Mouse (Mus musculus): Measurements from ENCODE around the gene Bicra. TPM values are rescaled to one million over a fixed set of nuclear protein-coding genes. Genes with fewer than 3 reads are reported as not detected.

The Bicra gene
- polyA plus RNA-seq, 1 experiment, result 3.7 TPM

DNA sequence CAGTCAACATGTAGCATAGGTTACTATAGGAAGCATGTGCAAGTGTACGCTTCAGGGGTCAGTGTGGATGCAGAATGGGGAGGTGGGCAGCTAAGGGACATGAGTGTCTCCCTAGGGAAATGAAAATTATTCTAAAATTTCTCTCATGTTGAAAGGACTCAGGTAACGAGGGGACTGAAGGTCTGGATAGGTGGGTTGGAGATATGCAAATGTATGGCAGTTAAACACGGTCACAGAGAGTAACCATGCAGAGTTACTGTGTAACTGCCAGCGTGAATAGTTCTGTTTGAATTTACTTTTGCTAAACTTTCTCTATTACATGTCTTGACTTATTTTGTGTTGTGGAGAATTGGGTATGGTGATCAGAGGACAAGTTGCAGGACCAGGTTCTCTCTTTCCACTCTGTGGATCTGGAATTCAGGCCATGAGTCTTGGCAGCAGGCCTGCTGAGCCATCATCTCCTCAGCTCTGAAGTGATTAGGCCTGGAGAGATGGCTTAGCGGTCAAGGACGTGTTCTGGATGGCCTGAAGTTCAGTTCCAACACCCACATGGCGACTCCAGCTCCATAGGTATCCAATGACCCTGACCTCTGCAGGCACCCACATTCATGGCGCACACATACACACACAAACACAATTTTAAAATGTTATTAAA, 33.1 kb downstream of the Bicra start:
- DNase-seq (ENCODE audit: low read depth), result no peak

DNA sequence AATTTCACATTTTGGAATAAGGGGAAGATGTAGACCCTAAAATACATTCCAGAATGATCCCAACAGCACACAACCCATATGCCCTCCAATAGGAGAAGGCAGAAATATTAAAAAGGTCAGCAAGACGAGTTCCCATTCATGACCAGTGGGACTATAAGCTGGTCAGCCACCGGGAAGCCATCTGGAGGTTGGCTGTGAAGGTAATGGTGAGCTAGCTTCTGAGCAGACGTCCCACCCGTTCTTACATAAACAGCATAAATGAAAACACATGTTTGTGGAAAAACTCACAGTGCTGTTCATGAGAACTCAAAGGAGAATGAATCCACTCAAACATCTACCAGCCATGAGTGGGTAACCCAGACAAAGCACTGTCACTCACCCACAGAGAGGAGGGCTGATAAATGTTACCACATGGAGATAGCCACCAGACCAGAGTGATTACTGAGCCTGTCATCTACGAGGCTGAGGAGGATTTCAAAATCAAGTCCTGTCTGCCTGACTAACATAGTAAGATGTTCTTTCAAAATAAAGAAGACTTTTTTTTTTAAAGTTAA, 33.9 kb downstream of the Bicra start:
- DNase-seq (ENCODE audit: low read depth), result no peak

DNA sequence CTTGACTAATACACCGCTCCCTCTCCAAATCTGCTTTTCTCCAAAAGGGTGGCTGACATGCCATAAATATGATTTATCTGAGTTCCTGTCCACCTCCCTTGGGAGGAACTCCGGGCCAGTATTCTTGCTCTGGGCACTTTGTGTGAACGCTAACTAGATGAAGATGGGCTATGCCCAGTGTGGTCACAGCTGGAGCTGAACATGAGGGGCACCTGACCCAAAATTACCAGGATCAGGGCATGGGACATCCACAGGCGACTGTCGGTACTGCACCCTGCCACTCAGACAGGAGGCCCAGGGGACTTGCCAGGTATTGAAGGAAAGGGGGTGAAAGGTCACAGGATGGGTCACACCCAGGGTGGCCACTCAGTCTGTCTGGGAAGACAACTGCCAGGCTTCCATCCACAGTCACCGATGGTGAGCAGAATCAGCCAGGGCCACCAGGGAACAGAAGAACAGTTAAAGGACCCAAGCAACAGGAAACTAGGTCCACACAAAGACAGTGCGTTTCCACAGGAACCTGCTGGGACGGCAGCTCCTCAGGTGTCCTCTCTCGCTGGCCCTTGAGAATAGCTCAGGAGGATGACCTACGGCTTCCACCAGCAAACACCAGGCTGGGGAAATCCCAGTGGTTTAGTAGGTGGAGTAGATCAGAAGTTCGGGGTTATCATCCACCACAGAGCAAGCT, 35.0 kb downstream of the Bicra start:
- no peak for DNase-seq (ENCODE audit: low read depth)

DNA sequence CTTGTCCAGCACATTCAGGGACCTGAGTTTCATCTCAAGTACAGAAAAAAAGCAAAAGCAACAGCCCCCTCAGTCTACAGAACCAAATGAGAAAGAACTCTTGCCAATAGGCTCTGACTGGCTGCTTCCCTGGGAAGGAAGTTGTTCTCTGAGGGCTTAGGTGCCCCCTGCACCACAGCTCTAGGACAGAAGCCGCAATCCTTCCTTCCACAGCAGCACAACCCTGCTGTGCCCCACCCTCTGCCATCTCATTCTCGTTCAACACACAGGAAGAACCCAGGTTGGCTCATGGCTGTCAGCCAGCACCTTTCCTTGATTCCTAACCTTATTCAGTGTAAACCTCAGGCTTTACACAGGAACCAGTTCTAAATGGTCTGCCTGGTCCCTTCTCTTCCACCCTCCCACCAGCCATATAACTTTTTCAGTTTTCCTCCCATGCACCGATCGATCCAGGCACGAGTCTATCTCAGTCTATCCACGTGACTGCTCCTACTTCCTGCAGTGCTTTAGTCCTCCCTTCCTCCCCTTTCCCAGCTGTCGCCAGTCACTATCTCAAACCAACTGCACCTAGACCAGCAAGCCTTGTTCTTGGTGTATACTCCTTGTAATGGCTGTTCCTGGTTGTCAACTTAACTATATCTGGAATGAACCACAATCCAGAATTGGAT, 36.2 kb downstream of the Bicra start:
- no peak for DNase-seq (ENCODE audit: low read depth)

DNA sequence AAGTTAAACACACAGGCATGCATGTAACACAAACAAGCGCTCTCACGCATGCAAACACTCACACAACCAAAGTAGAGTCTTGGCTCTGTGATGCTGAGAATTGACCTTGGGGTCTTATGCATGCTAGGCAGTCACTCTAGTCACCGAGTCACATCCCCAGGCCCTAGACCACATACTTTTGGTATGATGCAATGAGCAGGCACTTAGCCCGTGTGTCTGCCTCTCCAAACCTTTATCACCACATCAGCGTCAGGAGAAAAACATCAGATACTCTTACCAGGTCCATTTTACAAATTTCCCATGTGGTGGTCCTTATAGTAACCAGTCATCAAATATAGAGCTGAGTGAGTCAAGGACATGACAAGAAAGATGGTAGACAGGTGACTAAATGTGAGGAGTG, 37.1 kb downstream of the Bicra start:
- no peak for DNase-seq (ENCODE audit: low read depth)

DNA sequence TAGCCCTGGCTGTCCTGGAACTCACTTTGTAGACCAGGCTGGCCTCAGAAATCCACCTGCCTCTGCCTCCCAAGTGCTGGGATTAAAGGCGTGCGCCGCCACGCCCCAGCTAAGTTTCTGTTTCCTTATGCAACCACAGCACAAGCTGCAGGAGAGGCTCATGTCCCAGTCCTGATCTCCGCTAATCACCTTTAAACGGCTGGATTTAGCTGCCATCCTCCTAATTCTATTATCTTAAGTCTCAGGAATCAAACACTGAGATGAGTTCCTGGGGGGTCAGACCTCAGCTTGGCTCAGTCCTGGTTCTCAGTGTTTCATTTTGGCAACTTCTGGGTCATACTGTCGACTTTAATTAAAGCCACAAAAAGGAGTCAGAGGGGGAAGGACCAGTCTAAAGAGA, 38.1 kb downstream of the Bicra start:
- DNase-seq (ENCODE audit: low read depth), result no peak

DNA sequence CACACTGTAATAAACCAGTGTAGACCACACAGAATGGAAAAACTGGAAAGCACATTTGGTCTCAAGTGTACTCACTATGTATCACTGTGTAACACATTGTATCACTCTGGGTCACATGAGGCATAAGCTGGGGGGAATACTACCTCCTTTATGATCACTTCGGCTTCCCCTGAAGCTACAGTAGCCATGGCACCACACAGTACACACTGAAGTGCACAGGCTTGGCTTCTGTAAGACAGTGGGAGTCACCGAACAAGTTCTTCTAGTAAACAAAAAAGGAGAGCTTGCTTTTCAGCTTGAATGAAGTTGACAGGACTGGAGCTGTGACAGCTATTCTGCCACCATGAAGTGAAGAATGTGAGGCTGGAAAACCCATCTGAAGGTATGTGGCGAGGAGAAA, 42.7 kb downstream of the Bicra start:
- DNase-seq (ENCODE audit: low read depth), result no peak

DNA sequence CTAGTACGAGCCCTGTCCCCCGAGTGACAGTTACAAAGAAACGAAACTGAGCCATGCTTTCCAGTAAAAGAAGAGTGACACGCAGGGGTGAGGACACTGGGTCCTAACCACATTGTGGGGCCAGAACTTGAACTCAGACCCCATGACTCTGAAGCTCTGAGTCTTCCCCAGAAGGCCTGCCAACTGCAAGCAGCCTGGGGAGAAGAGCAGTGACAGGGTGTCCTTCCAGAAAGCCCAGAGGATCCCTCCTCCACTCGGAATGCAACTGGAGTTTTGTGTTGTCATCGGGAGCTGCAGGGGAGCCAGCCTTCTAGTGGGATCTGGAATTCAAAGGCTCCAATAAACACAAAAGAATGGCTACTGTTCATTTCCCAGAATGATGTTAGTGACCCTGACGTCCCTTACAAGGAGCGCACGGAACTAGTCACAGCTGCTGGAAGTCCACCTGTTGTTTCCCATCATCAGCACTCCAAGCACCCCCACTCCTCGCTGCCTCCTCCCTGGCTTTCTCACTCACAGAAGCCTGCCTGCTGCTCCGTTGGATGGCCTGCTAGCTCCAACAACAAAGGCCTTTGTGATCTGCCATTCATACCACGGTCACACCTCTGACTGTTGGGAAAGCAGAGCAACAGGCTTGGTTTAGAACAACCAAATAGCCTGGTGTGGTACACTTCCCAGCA, 43.4 kb downstream of the Bicra start:
- DNase-seq (ENCODE audit: low read depth), result no peak

DNA sequence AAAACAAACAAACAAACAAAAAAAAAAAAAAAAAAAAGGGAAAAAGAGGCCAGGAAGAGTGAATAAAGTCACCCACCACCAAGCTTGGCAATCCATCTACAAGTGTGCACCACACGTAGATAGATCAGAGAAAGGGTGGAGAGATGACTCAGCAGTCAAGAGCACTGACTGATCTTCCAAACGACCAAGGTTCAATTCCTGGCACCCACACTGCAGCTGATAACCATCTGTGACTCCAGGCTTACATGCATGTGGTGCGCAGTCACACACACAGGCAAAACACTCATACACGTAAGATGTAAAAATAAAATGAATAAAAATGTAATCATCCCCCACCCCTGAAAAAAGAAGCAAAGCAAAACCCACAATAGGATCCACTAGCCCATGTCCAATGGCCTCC, 44.7 kb downstream of the Bicra start:
- DNase-seq (ENCODE audit: low read depth), result no peak

DNA sequence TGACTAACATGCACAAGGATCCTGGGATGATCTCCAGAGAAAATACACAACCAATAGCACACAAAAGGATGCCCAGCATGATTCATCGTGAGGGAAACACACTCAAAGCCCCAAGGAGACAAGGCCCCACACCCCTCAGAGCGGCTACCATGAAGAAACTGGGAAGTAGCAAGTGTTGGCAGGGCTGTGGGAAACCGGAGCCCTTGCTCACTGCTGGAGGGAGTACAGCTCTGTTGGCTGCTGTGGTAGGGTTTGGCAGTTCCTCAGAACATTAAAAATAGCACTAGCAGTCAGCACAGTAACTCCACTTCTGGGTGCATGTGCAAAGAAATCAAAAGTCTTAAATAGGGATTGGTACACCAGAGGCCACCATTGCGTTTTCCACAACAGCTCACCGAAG, 45.5 kb downstream of the Bicra start:
- no peak for DNase-seq (ENCODE audit: low read depth)

DNA sequence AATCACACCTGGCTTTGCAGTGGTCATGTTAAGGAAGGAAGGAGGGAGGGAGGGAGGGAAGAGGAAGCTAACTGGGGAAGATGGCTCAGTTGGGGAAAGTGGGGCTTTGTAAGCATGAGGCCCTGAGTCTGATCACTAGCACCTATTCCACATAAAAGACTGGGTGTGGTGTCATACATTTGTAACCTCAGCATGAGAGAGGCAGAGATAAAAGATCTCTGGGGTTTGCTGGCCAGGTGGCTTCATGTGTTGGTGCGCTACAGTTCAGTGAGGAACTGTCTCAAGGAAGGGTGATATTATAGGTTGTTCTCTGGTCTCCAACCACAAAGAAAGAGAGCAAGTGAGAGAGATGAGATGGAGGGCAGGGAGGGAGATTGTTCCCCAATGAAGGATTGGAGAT, 46.0 kb downstream of the Bicra start:
- DNase-seq (ENCODE audit: low read depth), result no peak

DNA sequence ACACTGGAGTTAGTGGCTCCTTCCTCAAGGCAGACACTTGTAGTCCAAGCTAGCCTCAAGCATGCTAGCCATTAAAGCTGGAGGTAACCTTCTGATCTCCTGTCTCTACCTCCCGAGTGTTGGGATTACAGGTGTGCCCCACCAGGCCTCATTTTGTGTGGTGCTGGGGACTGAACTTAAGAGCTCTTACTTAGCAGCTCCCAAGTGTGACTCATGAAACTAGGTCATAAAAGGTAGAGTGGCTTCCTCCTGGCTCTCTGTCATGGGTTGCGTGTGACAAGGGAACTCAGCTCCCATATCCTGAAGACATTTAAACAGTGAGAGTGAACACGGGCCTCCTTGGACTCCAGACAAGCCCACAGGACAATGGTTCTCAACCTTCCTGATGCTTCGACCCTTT, 53.9 kb downstream of the Bicra start:
- no peak for DNase-seq (ENCODE audit: low read depth)

DNA sequence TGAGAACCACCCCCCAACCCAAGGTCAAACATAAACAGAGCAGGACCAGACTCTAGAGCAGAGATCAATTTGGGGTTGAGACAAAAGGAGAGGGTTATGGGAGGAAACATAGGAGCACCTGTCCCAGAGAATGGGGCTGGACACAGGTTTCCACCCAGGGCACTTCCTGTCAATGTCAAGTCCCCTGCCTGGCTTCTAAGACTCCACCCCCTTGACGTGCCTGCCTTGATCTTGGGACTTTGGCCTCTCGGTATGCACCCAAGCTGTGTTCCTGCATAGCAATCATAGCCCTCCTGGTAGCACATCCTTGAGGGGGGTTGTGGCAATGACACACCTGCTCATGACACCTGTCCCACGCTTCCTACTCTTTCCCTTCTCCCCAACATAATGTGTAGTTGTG, 54.6 kb downstream of the Bicra start:
- no peak for DNase-seq (ENCODE audit: low read depth)

DNA sequence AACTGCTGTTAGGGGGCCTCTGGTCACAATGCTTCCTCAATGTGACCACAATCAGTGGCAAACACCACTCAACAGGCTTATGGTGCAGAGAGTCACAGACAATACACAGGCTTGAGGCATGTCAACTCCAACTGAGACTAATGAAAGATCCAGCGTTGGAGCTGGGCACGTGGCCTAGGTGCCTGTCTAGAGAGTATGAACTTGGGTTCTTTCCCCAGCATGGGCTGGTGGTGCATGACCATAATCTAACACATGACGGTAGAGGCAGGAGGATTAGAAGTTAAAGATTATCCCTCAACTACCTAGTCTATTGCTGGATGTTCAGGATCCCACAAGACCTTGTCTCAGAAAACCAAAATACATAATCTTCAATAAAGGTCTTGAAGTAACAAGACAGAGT, 56.0 kb downstream of the Bicra start:
- DNase-seq (ENCODE audit: low read depth), result no peak

DNA sequence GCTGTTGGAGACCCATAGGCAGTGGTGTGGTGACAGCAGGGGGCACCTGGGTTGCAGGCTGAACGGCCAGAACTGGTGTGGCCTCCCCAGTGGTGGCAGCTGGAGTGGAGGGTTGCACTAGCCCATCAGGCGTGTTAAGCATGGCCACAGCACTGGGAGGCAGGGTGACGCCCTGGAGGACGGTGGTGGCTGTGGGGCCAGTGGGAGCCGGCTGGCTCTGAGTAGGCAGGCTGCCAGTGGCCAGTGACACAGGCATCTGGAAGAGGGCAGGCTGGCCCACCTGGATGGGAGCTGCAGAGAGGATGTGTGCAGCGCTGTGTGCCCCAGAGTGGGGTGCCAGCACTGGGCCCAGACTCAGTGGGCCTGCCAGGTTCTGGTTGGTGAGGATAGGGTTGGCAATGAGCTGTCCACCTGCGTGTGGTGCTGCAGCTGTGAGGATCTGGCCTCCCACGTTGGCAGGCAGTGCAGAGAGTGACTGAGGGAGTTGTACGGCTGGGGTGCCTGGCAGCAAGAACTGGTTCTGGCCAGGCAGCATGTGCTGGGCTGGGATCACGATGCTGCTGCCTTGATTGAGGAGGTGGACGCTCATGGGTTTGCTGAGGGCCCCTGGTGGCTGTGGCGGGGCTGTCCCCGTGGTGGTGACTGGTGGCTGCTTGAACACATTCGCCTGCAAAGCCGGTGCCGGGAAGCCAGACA, 59.9 kb downstream of the Bicra start:
- DNase-seq (ENCODE audit: low read depth), result no peak

DNA sequence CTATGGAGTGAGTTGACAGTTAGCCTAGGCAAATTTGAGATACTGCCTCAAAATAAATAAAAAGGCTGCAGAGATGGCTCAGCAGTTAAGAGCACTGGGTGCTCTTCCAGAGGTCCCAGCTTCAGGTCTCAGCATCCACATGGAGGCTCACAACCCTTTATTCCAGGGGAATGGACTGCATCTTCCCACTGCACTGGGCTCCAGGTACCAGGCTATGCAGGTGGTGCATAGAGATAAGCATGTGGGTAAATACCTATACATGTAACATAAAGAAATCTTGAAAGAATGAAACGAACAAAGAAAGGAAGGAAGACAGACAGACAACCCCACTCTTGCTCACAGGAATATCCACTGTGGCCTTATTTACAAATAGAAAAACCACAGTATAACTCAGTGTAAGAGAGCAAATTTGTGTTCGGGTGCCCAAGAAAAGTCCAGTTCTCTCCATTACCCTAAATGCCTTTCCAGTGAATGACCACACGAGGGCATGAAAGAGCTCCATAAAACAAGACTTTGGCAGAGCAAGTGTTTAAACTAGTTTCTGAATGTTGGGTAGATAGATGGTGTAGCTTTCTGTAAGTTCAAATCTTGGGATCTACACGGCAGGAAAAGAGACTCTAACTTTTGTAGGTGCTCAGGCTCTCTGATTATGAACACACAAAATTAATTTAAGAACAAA, 64.9 kb downstream of the Bicra start:
- no peak for DNase-seq (ENCODE audit: low read depth)

DNA sequence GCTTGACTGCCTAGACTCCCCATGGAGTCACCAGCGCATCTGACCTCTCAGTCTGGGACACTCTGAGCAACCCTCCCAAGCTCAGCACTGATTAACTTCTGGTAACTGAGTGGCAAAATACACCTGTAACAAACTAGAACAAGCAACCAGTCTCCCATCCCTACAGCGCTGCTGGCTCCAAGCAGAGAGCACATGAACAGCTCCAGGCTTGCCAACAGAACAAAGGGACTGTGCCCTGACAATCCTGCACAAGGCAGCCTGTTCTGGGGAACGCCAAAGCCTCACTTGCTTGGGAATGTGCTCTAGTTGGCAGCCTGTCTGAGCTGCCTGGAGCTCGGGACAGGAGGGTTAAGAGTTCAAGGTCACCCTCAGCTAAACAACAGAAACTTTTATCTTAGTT, 66.2 kb downstream of the Bicra start:
- DNase-seq (ENCODE audit: low read depth), result no peak

DNA sequence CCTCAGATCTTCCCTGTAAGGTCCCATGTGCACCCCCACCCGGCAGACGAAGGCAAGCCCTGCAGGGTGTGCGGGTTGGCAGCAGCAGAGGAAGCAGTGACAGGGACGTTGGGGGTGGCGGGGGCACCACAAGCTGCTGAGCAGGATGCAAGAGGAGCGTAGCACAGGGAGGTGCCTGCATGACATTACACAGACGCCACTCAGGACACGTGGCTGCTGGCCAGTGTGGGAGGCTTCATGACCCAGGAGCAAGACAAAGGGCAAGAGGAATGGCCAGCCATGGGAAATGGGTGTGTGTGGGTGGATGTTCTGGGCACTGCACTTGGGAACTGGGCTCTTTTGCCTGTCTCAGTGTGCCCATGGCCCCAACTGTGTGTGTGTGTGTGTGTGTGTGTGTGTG, 67.5 kb downstream of the Bicra start:
- no peak for DNase-seq (ENCODE audit: low read depth)

DNA sequence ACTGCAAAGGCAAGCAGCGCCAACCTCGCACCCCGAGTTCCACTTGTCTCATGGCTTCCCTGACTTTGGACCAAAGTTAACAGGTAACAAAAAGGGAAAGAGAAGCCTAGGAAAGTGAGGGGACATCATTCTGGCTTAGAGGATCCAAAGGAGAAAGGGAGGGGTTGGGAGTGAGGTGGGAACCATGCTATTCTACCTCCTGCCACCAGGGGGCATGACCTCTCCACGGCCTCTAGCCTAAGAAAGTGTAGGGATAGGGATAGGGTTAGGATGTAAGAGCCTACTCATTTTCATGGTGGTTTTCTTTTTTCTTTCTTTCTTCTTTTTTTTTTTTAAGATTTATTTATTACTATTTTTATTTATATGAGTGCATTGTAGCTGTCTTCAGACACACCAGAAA, 71.8 kb downstream of the Bicra start:
- no peak for DNase-seq (ENCODE audit: low read depth)

DNA sequence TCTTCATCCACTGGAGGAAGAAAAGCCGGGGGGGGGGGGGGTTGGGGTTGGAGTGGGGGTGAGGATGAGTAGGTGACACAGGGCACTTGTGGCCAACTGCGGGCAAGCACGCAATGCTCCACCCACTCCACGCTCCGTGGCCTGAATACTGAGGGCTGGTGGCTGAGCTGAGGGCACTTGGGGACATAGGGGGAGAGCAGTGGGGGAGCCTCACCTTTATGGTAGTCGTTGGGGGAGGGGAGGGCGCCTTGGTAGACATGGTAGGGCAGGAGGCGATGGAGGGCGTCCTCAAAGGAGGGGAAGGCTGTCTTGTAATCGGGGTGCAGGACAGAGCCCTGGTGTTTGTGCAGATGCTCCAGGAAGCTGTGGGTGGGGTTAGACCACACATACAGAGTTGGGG, 72.3 kb downstream of the Bicra start:
- no peak for DNase-seq (ENCODE audit: low read depth)

DNA sequence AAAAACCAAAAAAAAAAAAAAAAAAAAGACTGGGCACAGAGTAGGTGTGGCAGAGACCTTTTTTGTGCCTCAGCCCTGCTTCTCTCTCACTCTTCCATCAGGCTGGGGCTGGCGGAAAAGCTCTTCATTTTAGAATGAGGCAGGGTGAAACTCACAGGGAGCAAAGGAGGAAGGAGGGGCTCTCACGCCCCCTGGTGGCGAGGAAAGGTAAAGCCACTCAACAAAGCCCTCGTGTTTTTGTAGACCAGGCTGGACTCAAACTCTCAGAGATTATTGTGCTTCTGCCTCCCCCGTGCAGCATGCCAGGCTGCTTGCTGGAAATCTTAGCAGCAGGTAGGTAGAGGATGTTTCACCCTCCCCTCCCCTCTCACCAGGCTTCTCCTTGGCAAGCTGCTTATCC, 73.0 kb downstream of the Bicra start:
- DNase-seq (ENCODE audit: low read depth), result no peak
